Mouse (Mus musculus) left cerebral cortex, postnatal 14 days (tissue): ENCODE measurements around the gene Lyg1. TPM values are rescaled to one million over a fixed set of nuclear protein-coding genes. Genes with fewer than 3 reads are reported as not detected.
"Not testable (repeated sequence)": the region's sequence is repeated elsewhere in the genome, so short reads cannot be mapped to it uniquely, and the experiment has no call there.

Source experiments
- DNase-seq, 2 experiments: peaks; one replicate each; pipeline ENCODE4 v3.0.0; 2021 to 2022; ENCODE audit warnings: low spot score in 2 of 2, mixed read lengths in 1 of 2
- intact Hi-C: fragments of 180-260 bp; cut with DNase I; formaldehyde crosslinking; loops from one replicate; pipeline ENCODE4 v1.15.1; 2025
- long read RNA-seq, 2 experiments: library from polyadenylated mRNA; stranded (forward); transcript quantifications; one replicate each; pipeline ENCODE4 v2.0.0; 2021
- total RNA-seq, 2 experiments: library from RNA; stranded (reverse); gene quantifications; 2 replicates each; pipeline ENCODE4 v1.2.3; 2021

Gene Lyg1
- total RNA-seq = not detected
- long read RNA-seq, experiment 1 = 0 reads
- long read RNA-seq, experiment 2 = 0 reads

DNA sequence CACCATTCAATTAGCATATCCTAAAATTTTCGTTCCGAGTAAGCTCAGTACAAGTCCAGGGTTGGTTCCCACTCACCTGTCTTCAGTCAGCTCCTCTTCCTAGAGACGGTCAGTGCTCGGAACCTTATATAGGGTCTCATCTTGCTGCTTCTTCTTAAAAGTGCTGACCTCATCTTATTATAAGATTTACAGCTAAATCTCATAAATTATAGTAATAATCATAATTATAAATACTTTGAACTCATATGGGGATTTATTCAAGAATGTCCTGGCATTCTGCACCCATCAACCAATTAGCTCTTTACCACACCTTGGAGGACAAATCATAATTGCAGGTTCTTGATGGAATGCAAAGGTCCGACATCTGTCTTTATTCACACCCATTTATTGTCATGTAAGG, at the start of gene Lyg1:
TSS of gene Lyg1 (minus strand) at position 101 of the 400 bp plus-strand sequence.
- intact Hi-C loops = no loop called here
- no peak for DNase-seq

DNA sequence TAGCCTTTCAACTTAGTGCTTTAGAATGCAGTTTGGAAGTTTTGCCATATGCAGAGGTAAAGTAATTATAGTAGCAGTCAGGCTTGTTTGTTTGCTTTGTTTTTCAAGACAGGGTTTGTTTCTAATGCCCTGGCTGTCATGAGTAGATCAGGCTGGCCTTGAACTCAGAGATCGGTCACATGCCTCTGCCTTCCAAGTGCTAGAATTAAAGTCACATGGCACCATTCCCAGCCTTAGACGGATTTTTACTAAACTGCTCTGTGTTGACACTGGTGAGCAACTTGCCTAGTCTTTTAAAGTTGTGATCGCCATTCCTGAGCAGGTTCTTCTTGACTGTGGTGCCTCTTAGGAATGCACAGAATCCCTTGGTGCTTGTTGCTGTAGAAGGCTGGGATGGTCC, 49.2 kb upstream of the Lyg1 start:
- intact Hi-C loops = no loop called here
- no peak for DNase-seq

DNA sequence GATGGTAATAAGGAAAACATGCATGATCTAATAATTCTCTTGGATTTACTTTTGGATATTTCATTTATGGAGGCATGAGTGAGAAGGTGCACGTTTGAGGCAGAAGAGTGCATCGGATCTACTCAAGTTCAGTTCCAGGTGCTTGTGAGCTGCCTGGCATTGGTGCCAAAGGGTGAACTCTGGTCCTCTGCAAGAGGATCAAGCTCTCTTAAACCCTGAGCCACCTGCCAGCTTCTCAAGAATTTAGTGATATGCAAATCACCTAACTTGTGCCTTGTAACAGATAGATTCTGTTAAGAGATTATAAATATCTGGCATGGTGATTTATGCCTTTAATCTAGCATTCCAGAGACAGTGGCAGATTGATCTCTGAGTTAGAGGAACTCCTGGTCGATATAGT, 45.5 kb upstream of the Lyg1 start:
- intact Hi-C loops = no loop called here
- DNase-seq = no peak

DNA sequence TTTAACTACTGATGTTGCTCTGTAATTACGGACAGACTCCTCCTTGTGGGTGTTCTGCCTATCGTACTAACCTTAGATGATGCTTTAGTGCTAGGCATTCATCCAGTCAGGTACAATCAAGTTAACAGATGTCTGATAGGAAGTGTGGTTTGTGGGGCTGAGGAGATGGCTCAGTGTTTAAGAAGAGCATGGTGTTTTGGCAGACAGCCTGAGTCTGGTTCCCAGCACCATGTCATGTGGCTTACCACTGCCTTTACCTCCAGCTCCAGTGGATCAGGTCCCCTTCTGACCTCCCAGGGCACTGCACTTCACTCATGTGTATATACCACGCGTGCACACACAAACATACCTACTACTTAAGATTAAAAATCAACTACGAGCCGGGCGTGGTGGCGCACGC, 44.4 kb upstream of the Lyg1 start:
- DNase-seq = no peak
- intact Hi-C loops = no loop called here

DNA sequence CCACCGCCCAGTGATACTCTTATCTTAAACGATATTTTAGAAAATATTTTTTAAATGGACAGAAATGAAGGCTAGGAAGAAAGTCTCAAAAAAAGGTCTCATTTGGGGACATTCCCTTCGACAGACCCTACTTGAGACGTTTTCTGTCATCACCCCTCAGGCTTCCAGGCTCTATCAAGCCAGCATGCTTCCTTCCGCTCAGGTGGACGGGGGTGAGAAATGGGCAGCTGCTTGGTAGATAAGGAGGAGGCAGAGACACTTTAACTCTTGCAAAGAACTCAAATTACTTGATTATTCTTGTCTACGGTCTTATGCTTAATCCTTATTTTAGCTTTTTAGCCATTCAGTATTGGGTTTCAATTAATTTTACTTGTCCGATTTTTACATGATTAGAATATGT, 43.3 kb upstream of the Lyg1 start:
- intact Hi-C loops = no loop called here
- no peak for DNase-seq

DNA sequence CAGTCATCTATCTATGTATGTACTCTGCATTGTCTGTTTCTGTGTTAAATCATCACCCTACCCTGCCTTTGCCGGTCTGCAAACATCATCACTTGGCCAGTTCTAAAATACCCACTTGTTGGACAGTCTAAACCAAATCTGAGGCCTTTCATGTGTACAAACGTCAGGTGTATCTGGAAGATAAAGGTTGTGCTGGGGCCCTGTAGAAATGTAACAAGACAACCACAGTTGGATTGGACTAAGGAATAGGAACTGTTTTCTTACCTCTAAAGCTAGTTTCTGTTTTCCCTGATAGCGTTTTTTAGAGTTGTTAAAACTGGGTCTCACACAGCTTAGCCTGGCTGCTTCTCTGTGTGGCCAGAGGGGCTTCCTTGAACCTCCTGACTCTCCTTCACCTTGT, 42.0 kb upstream of the Lyg1 start:
- no peak for DNase-seq
- intact Hi-C loops = loop anchor here (5.0 kb wide), 1 partner anchor 107 kb away; the partner anchor contains the start of genes Mitd1 and Mrpl30

DNA sequence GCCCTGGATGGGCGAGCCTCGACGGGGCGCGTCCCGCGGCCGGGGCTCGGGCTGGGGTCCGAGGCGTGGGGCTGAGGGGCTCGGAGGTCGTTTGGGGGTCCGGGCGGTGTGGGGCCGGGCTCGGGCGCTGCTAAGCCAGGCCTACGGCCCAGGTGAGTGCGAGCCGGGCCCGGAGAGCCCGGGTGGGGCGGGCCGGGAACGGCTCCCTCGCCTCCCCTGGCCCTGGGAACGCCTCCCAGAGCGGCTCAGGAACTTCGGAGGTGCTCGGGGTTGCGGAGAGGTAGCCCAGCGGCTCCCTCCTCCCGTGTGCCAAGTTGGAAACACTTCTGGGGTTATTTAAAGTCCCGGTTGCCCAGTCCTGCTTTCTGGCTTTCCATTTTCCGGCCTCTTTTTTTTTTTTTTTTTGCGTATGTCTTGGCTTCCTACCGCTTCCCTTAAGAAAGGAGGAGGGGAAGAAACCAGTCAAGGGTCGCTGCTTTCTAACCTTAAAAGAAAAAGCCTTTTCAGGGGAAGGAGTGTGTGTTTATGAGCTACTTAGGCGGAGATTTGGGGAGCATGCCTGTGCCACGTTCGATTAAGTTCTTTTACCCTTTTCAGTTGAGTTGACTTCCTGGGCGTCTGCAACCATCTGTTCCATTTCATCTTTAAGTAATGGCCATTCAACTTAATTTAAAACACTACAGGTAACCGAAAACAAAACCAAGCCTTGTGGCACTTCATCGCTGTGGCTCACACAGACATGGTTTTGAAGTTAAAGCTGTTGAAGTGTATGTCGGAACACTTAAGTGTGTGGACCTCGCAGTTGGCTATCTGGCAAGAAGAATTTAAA, 41.0 kb upstream of the Lyg1 start:
- intact Hi-C loops = loop anchor here (5.0 kb wide), 1 partner anchor 106 kb away; the partner anchor contains the start of genes Mitd1 and Mrpl30
- no peak for DNase-seq

DNA sequence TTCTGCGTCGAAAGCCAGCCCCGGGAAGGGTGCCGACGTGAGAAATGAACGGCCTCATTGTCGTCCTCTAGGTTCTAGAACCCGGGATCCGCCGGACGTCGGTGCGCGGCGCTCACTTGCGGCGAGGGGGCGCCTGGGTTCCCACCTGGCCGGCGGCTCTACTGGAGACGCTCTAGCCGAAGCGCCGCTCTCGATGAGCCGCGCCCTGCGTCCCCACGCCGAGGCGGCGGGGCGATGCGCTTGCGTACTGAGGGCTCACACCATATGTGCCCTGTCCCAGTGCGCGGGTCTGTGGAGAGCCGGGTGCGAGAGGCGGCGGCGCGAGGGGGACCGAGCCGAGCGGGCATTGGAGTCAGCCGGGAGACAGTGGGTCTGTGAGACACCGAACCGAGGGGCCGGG, 40.3 kb upstream of the Lyg1 start, which contains the start of the genes Txndc9 and Eif5b:
TSS of gene Txndc9 (minus strand) at position 27 of the 400 bp plus-strand sequence.
TSS of gene Eif5b (plus strand) at position 144 of the 400 bp plus-strand sequence.
- intact Hi-C loops = loop anchor here (5.0 kb wide), 1 partner anchor 106 kb away; the partner anchor contains the start of genes Mitd1 and Mrpl30
- DNase-seq = peak; percentile 96 to 97

DNA sequence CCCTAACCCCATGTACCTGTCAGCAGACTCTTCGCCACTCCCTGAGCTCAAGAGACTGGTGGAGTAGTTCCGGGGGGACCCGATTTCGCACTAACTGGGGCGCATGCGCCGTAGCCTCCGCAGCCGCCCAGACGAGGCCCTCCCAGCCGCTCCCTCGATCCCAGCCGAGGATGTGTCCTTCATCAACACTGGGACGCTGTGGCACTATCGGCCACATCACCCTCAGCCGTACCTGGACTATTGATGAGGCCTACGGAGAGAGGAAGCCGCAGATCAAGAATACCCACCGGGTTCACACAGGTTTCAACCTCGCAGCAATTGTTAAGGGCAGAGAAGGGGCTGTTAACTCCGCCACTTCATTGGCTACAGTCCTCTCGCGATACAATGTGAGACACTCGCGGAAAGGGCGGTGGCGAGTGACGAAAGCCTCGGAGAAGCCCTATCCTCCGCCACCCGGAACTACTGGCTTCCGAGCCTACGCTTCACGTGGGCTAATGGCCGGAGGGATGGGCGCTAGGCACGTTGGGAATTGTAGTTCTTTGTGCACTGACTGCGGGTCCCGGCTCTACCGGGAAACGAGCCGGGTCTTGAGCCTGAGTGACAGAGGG, 39.4 kb upstream of the Lyg1 start:
- intact Hi-C loops = loop anchor here (5.0 kb wide), 1 partner anchor 105 kb away; the partner anchor contains the start of genes Mitd1 and Mrpl30
- DNase-seq = peak; percentile 98 to 99

DNA sequence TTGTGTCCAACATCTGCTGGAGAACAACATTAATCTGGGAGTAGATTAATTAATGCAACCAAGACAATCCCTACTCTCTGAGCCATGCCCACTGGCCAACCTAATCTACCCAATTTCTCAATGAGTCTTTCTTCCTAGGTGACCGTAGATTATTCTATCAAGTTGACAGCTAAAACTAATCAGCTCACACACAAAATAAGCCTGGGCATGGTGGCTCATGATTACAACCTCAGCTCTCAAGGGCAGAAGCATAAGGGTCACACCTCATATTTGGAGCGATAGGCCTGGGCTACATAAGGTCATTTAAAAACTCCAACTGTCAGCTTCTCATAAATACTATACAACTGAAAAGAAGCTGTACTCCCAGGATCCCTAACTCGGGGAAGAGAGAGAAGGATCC, 38.7 kb upstream of the Lyg1 start:
- DNase-seq = no peak
- intact Hi-C loops = loop anchor here (5.0 kb wide), 1 partner anchor 104 kb away; the partner anchor contains the start of genes Mitd1 and Mrpl30

DNA sequence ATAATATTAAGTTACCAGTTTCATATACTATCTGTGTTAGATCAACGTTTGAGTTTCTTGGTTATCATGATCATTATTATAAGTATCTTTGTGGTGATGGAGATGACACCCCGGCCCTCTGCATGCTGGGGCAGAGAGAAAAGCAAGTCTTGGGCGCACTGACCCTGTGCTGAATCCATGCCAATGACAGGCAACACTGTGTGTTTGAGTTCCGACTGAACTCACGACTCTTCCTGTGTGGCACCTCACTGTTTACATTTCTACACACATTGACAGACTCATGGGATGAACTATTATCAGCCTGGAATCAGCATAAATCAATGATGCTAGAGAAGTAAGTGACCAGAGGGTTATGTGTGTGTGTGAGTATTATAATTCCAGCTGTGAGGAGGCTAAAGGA, 30.3 kb upstream of the Lyg1 start:
- DNase-seq = no peak
- intact Hi-C loops = loop anchor here (5.0 kb wide), 1 partner anchor 86 kb away; no protein-coding TSS in a partner anchor

DNA sequence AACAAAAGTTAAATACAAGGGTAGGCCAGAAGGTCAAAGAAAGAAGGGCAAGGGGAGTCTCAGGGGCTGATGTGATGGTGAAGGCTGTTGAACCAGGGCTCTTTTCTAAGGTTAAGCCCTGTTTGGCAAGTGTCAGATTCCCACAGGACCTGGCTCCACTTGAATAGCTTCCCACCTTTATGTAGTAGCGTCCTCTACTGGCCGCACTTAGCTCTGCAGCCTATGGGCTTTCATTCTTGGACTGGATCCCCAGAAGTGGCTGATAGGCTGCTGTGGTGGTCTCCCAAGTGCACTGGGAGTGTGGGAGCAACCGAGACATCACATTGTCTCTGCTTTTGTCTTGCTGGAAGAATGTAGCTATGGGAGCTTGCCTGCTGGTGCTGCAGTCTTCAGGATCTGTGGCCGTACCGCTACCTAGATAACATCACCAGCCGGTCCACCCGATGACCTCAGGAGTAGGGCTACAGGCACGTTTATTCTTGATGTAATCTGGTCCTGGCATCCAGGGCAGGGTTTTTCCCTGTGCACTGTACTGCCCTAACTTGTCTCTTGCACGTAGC, 28.3 kb upstream of the Lyg1 start:
- intact Hi-C loops = loop anchor here (5.0 kb wide), 1 partner anchor 84 kb away; no protein-coding TSS in a partner anchor
- peak; percentile 64 for DNase-seq

DNA sequence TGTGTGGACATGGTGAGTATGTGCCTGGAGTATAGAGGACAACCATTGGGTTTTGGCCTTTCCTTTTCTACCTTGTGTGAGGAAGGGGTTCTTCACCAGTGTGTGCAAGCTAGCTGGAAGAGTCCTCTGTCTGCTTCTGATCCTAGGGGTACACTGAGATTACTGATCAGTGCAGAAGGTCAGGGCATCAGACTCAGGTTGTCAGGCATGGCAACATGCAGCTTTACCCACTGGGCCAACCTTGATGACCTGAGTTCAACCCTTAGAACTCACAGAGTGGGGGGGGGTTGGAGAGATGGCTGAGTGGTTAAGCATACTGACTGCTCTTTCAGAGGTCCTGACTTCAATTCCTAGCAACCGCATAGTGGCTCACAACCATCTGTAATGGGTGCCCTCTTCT, 26.8 kb upstream of the Lyg1 start:
- intact Hi-C loops = no loop called here
- DNase-seq = no peak

DNA sequence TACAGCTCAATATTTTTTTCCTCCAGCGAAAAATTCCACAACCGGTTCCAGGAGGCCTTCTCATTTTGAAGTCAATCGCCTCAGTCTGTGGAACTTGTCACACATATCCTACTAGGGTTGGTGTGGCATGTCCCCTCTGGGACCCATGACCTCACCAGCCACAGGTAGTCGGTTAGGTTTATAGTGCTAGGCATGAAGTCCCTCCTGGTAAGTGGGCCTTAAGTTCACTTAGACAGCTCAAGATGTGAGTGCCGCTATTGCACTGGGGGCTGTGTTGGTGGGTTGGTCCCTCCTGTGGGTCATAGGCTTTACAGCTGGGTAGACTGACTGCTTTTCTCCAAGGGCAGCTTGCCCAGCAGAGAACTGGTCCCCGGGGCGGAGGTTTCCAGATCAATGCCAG, 19.7 kb upstream of the Lyg1 start:
- DNase-seq = no peak
- intact Hi-C loops = no loop called here

DNA sequence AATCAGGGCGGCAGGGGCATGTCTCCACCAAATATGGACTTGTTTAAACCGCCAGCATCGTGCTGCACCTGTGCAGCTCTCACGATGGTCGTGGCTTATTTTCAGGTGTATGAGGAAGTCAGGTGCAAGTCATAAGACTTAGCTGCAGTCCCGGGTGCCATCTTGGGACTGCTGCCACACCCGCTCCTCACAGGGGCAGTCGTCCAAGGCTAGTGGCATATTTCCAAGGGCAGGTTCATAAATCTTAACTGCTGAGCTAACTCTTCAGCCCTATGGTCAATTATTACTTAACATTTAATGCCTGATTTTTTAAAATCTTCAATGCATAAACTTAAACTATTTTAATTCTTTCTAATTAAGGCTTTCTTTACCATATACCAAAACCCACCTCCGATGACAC, 19.1 kb upstream of the Lyg1 start:
- DNase-seq, intact Hi-C loops: not testable (repeated sequence)

DNA sequence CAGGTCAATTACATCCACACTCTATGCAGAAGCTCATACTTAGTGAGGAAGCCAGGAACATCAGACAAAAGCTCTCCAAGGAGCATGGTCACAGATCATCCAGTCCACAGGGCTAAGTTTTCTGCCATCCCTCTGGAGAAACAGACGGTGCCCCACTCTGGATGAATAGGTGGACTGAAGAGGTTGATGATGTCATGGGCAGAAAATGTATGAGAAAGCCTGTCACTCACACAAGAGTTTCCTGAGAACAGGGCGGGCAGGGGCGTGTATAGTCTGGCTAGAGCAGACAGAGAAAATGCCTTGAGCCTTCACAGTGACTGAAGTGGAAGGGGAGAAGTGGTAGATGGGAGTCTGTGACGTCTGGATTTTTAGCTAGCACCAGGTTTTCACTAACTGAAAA, 14.0 kb upstream of the Lyg1 start:
- DNase-seq = no peak
- intact Hi-C loops = no loop called here

DNA sequence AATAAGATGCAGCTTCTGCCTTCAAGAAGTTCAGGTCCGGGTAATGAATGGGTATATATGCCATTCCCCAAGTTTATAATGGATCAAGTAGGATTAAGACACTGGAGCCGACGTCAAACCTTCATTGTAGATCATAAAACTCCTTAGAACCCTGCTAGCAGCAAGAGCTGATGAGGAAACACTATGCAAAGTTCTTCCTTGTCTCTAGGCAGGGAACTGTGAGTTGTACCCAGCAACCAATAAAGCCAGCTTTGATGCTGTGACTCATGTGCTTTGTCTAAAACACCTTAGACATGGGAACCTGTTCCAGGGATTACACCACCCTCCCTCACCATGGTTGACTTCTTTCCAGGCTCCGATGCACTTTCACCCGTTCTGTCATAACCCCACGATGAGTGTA, 11.2 kb upstream of the Lyg1 start:
- no peak for DNase-seq
- intact Hi-C loops = loop anchor here (5.0 kb wide), 1 partner anchor 36 kb away; no protein-coding TSS in a partner anchor

DNA sequence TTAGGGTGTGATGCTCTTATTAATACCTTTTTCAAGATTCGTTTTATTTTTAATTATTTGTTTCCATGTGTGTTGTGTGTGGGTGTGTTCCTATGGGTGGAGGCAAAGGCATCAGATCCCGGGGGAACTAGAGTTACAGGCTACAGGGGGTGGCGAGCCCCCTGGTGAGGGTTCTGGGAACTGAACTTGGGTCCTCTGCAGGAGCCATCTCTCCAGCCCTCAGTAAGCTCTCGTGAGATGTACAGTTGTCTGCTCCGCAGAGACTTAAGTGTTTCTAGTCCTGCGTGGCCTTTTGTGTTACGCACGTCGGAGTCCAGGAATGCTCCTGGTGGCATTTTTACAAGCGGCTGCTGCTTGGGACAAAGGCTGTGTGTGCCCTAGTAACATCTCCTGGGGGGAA, 8.0 kb upstream of the Lyg1 start:
- intact Hi-C loops = loop anchor here (5.0 kb wide), 1 partner anchor 33 kb away; no protein-coding TSS in a partner anchor
- DNase-seq = no peak

DNA sequence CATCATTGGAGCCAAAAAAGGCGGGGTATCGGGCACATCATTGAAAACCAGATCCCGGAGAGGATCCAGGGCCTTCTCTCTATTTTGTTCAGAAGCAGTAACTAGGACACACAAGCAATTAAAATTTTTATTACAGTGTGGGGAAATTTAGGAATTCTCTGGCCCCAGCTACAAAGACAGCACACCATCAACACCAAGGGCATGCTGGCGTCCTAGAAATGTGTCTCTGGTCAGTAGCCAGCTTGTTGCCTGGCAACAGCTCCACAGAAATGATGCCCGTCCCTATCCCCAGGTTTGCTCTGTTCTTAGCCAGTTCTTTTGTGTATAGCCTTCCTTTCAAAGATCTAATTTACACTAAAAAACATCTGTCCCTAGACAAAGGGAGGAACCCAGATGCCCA, 1.9 kb upstream of the Lyg1 start:
- peak; percentile 41 to 60 for DNase-seq
- intact Hi-C loops = no loop called here

DNA sequence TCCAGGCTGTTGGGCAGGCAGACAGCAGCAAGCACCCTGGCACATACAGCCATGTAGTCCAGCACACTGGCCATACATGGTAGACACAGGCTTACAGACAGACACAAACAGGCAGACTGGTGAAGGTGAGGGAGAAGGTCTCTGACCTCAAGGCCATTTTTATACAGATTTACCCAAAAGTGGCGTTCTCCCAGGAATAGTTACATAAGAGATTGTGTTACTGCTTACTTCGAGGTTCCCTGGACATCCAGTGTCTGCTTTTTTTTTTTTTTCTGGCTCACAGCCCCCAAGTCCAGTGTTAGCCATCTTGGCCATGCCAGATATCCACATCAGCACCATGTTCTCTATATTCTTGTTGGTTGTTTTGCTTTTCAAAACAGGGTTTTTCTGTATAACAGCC, 957 bp upstream of the Lyg1 start:
- intact Hi-C loops = no loop called here

More for the DNA sequence above, 957 bp upstream of the Lyg1 start:
- DNase-seq = no peak
